Mouse (Mus musculus) liver, postnatal 0 days (tissue): ENCODE results near the gene Chd2. TPM values are rescaled to one million over a fixed set of nuclear protein-coding genes. Genes with fewer than 3 reads are reported as not detected.
A peak's percentile ranks its signal among the peaks of the same experiment; 100 is the strongest.

Experiments used
- ATAC-seq: fragments of 200-750 bp; cut with Nextera tagmentation; 2 replicates; pipeline ENCODE4 v1.8.0; 2017; ENCODE audit warnings: mild to moderate bottlenecking, moderate library complexity
- DNase-seq: peaks from one replicate; pipeline ENCODE4 v3.0.0-alpha.2; 2016
- H3K27ac ChIP-seq: fragments of 300-500 bp; sonication (generic); 2 replicates; pipeline ENCODE4 v1.5.1; 2014; ENCODE audit warnings: antibody characterized with exemption, moderate library complexity, mild to moderate bottlenecking, low read depth
- H3K27me3 ChIP-seq: fragments of 300-500 bp; sonication (generic); 2 replicates; pipeline ENCODE4 v1.6.1; 2014; ENCODE audit warnings: low read length, control low read depth, mixed read lengths; ENCODE audit not compliant: insufficient read depth
- H3K36me3 ChIP-seq: fragments of 300-500 bp; sonication (generic); replicated peaks from 2 replicates; pipeline ENCODE4 v1.6.1; 2014; ENCODE audit warnings: mild to moderate bottlenecking, control low read depth, low read length, moderate library complexity, mixed read lengths; ENCODE audit not compliant: insufficient read depth
- H3K4me1 ChIP-seq: fragments of 300-500 bp; sonication (generic); 2 replicates; pipeline ENCODE4 v1.6.1; 2014; ENCODE audit warnings: antibody characterized with exemption, mild to moderate bottlenecking, control low read depth; ENCODE audit not compliant: insufficient read depth
- H3K4me2 ChIP-seq: fragments of 300-500 bp; sonication (generic); 2 replicates; pipeline ENCODE4 v1.6.1; 2014; ENCODE audit warnings: low read depth, mild to moderate bottlenecking, low read length, moderate library complexity, mixed read lengths
- H3K4me3 ChIP-seq: fragments of 300-500 bp; sonication (generic); 2 replicates; pipeline ENCODE4 v1.5.1; 2014; ENCODE audit warnings: low read depth, low read length
- H3K9ac ChIP-seq: fragments of 300-500 bp; sonication (generic); replicated peaks from 2 replicates; pipeline ENCODE4 v1.6.1; 2014; ENCODE audit warnings: mild to moderate bottlenecking, moderate library complexity
- H3K9me3 ChIP-seq: fragments of 300-500 bp; sonication (generic); 2 replicates; pipeline ENCODE4 v1.6.1; 2016; ENCODE audit warnings: mild to moderate bottlenecking, control low read depth, low read length, mixed read lengths
- CTCF ChIP-seq: sonication (generic); IDR thresholded peaks from 2 replicates; pipeline ENCODE4 v1.5.1; 2016; ENCODE audit warnings: antibody characterized with exemption, low read depth
- EP300 ChIP-seq: IDR thresholded peaks from 2 replicates; pipeline ENCODE4 v1.6.1; 2016; ENCODE audit warnings: antibody characterized with exemption, low read depth, mild to moderate bottlenecking
- WGBS: fragments of 180-500 bp; shearing (Covaris S2); extraction: QIAGEN DNeasy Blood & Tissue Kit; methylation state at CpG from one replicate; pipeline ENCODE4 v1.1.7; 2014; ENCODE audit not compliant: insufficient replicate concordance; 5-methylcytosine and 5-hydroxymethylcytosine counted together
- polyA plus RNA-seq: library from polyadenylated mRNA; unstranded; fragments of >200 nt; fragmentation: Nextera tagmentation; extraction: Ambion mirVana; gene quantifications from 2 replicates; pipeline ENCODE4 v1.2.1, GENCODE M21; 2015

The Chd2 gene
- polyA plus RNA-seq, 1 experiment from 2014 or later = 17.2 TPM

DNA sequence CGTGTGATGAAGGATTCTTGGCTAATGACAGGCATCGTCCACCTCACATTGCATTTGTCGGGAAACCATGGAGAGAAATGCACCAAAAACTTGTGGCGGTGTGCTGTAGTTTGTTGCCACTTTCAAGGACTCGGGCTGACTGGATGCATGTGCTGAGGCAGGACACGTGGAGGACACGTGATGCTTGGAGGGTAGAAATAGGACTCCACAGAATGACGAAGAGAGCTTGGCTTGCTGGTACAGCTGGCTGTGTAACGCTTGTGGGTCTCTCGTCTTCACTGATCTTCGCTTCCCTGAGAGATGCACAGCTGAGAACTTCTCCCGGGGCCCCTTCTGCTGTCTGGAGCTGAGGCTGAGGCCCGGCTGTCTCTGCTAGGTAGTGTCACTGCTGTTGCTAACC lies 118.4 kb downstream of the Chd2 start:
- H3K36me3 ChIP-seq = peaks cover 13% of the 10 kb centered on the region
- DNase-seq (no peak), ATAC-seq (no peak)
- no peaks in the 10 kb centered on the region for H3K4me1 ChIP-seq
- no peaks in the 10 kb centered on the region for H3K27me3 ChIP-seq
- H3K27ac ChIP-seq = no peak overlapping the region
- no peak overlapping the region for H3K4me2 ChIP-seq
- no peak overlapping the region for H3K4me3 ChIP-seq
- 73% methylated on average over 13 of the region's 13 CpGs for WGBS
- H3K9me3 ChIP-seq = no peaks in the 10 kb centered on the region
- H3K9ac ChIP-seq = no peak overlapping the region
- no peak for TF ChIP-seq CTCF
- no peak for TF ChIP-seq EP300

DNA sequence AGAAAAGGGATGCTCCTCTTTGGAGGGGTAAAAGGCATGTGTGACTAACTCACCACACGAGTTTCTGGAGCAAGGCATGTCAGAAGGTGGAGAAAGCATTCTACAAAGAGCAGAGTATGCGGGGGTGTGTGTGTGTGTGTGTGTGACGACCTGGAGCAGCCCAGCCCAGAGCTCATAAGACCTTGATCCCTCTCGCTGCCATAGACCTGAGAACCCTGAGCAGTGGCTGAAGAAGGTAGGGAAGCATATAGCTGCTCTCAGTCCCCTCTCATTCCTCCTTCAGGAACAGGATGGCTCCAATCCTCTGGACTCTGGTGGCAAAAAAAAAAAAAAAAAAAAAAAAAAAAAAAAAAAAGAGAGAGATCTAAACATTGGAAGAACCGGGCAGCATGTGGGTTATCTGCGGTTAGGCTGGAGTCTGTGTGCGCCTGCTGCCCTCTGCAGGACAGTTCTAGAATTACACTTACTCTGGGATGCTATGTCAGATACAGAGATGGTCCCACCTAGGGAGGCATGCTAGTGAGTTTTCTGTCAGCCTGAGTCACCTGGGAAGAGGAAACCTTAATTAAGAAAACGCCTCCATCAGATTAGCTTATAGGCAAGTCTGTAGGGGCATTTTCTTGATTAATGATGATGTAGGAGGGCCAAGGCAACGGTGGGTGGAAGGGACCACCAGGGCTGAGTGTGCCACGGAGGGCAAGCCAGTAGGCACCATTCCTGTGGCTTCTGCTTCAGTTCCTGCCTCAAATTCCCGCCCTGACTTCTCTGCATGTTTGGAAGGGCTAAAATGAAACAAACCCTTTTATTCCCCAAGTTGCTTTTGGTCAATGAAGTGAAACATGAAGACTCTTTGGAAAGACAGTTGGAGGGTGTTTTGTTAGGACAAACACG lies 119.2 kb downstream of the Chd2 start:
- WGBS = 26% methylated on average over 12 of the region's 12 CpGs
- TF ChIP-seq EP300 (no peak), CTCF (peak; percentile 90)
- Histone ChIP-seq H3K9me3 (no peaks in the 10 kb centered on the region), H3K4me2 (no peak overlapping the region), H3K9ac (no peak overlapping the region), H3K4me3 (no peak overlapping the region), H3K27me3 (no peaks in the 10 kb centered on the region), H3K4me1 (no peaks in the 10 kb centered on the region), H3K27ac (no peak overlapping the region), H3K36me3 (peaks cover 6% of the 10 kb centered on the region; the same call in 1 of the 2 replicates)
- DNase-seq = peak; percentile 76
- 0 out of 2 replicates have a peak, but pooled peaks have one; percentile 42 for ATAC-seq

GRCm38 (mm10) chr7:73421278-73422015 lies 120.2 kb downstream of the Chd2 start:
- no peak overlapping the region for H3K4me3 ChIP-seq
- H3K36me3 ChIP-seq = no peaks in the 10 kb centered on the region
- H3K4me2 ChIP-seq = no peak overlapping the region
- 67% methylated on average over 9 of the region's 9 CpGs for WGBS
- no peaks in the 10 kb centered on the region for H3K4me1 ChIP-seq
- H3K9me3 ChIP-seq = no peaks in the 10 kb centered on the region
- DNase-seq (no peak), ATAC-seq (no peak)
- TF ChIP-seq EP300 = no peak
- TF ChIP-seq CTCF = no peak
- H3K9ac ChIP-seq = no peak overlapping the region
- H3K27ac ChIP-seq = no peak overlapping the region
- no peaks in the 10 kb centered on the region for H3K27me3 ChIP-seq

DNA sequence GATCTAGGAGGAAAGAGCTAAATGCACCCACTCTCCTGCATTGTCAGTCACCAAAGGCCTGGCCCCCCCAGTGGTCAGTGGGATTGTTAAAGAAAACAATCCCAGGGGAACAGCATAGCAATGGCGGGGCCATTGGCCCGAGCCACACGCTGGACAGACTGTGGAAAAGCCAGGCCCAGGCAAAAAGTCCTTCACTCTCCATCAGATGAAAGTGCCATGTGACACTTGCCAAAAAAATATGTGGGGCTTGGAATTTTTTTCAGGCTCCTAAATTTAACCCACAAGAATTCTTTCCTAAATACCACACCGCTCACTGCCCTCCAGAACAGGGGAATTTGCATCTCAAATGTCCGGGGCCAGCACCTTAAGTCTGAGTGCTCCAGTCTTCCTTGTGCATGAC lies 120.8 kb downstream of the Chd2 start:
- no peak overlapping the region for H3K9ac ChIP-seq
- 68% methylated on average over 5 of the region's 5 CpGs for WGBS
- no peak for TF ChIP-seq CTCF
- no peak overlapping the region for H3K4me3 ChIP-seq
- no peaks in the 10 kb centered on the region for H3K4me1 ChIP-seq
- DNase-seq = no peak
- no peak overlapping the region for H3K4me2 ChIP-seq
- no peaks in the 10 kb centered on the region for H3K27me3 ChIP-seq
- H3K27ac ChIP-seq = no peak overlapping the region
- no peaks in the 10 kb centered on the region for H3K36me3 ChIP-seq
- H3K9me3 ChIP-seq = no peaks in the 10 kb centered on the region
- ATAC-seq = no peak

- no peak for DNase-seq
- Histone ChIP-seq H3K4me3 (no peak overlapping the region), H3K27me3 (no peaks in the 10 kb centered on the region), H3K4me2 (no peak overlapping the region), H3K4me1 (no peaks in the 10 kb centered on the region), H3K36me3 (no peaks in the 10 kb centered on the region), H3K27ac (no peak overlapping the region), H3K9me3 (no peaks in the 10 kb centered on the region), H3K9ac (no peak overlapping the region)
- peak; percentile 18; the same call in 1 of the 2 replicates for TF ChIP-seq CTCF
- no peak for TF ChIP-seq EP300
- WGBS = 49% methylated on average over 7 of the region's 7 CpGs
- no peak for ATAC-seq
Measured at GRCm38 (mm10) chr7:73419375-73419774, 122.3 kb downstream of the Chd2 start.

- DNase-seq (no peak), ATAC-seq (no peak)
- Histone ChIP-seq H3K9ac (no peak overlapping the region), H3K36me3 (no peaks in the 10 kb centered on the region), H3K4me2 (no peak overlapping the region), H3K4me1 (no peaks in the 10 kb centered on the region), H3K9me3 (no peaks in the 10 kb centered on the region), H3K27ac (no peak overlapping the region), H3K27me3 (no peaks in the 10 kb centered on the region), H3K4me3 (no peak overlapping the region)
- 81% methylated on average over 10 of the region's 14 CpGs for WGBS
- TF ChIP-seq CTCF (no peak), EP300 (no peak)
Measured at GRCm38 (mm10) chr7:73414192-73414591, 127.4 kb downstream of the Chd2 start.
